Mouse (Mus musculus) thymus, postnatal 0 days (tissue): ENCODE data around the gene Ccr5. TPM values are rescaled to one million over a fixed set of nuclear protein-coding genes. Genes with fewer than 3 reads are reported as not detected.
"Not testable (repeated sequence)": the region's sequence is repeated elsewhere in the genome, so short reads cannot be mapped to it uniquely, and the experiment has no call there.

Source experiments
- DNase-seq: peaks from one replicate; pipeline ENCODE4 v3.0.0-alpha.2; 2015; ENCODE audit warnings: low spot score
- polyA plus RNA-seq: library from polyadenylated mRNA; unstranded; fragments of >200 nt; fragmentation: Nextera tagmentation; extraction: Ambion mirVana; gene quantifications from 2 replicates; pipeline ENCODE4 v1.2.1, GENCODE M21; 2015

Gene Ccr5
- 2.2 and 3.0 TPM in 2 replicates for polyA plus RNA-seq

GRCm38 (mm10) chr9:124121387-124122184 lies at the start of gene Ccr5:
Gene Ccr5, plus strand, starts transcription at chr9:124121543.
- DNase-seq: peak; percentile 73

GRCm38 (mm10) chr9:124079803-124080202 lies 41.5 kb upstream of the Ccr5 start:
- peak; percentile 49 for DNase-seq

- DNase-seq: not testable (repeated sequence)
Observed at GRCm38 (mm10) chr9:124080471-124080870, 40.9 kb upstream of the Ccr5 start.

- DNase-seq: no peak
Observed at GRCm38 (mm10) chr9:124090441-124090840, 30.9 kb upstream of the Ccr5 start.

GRCm38 (mm10) chr9:124099127-124099526 lies 22.2 kb upstream of the Ccr5 start:
- no peak for DNase-seq

GRCm38 (mm10) chr9:124100357-124100756 lies 21.0 kb upstream of the Ccr5 start:
- DNase-seq: peak; percentile 61

- no peak for DNase-seq
Observed at GRCm38 (mm10) chr9:124101723-124102122, 19.6 kb upstream of the Ccr5 start, which contains the start of gene Ccr2. Gene Ccr2, plus strand, starts transcription at chr9:124101950.

- DNase-seq: peak; percentile 10
Observed at GRCm38 (mm10) chr9:124103199-124103598, 18.1 kb upstream of the Ccr5 start.

GRCm38 (mm10) chr9:124105196-124105595 lies 16.1 kb upstream of the Ccr5 start:
- no peak for DNase-seq

GRCm38 (mm10) chr9:124107232-124107631 lies 14.1 kb upstream of the Ccr5 start:
- DNase-seq: no peak

GRCm38 (mm10) chr9:124108356-124109127 lies 12.8 kb upstream of the Ccr5 start:
- DNase-seq: no peak

- DNase-seq: no peak
Observed at GRCm38 (mm10) chr9:124111997-124112396, 9.3 kb upstream of the Ccr5 start.

- no peak for DNase-seq
Observed at GRCm38 (mm10) chr9:124112591-124113239, 8.6 kb upstream of the Ccr5 start.

- no peak for DNase-seq
Observed at GRCm38 (mm10) chr9:124113777-124114176, 7.6 kb upstream of the Ccr5 start.

- peak; percentile 75 for DNase-seq
Observed at GRCm38 (mm10) chr9:124118489-124118888, 2.9 kb upstream of the Ccr5 start.

GRCm38 (mm10) chr9:124125576-124125975 lies 4.2 kb downstream of the Ccr5 start:
- DNase-seq: no peak

- peak; percentile 54 for DNase-seq
Observed at GRCm38 (mm10) chr9:124126373-124126772, 5.0 kb downstream of the Ccr5 start.

- DNase-seq: no peak
Observed at GRCm38 (mm10) chr9:124127412-124127811, 6.1 kb downstream of the Ccr5 start.

- peak; percentile 75 for DNase-seq
Observed at GRCm38 (mm10) chr9:124128379-124128778, 7.0 kb downstream of the Ccr5 start.

- DNase-seq: not testable (repeated sequence)
Observed at GRCm38 (mm10) chr9:124132899-124133298, 11.6 kb downstream of the Ccr5 start.

GRCm38 (mm10) chr9:124134919-124135318 lies 13.6 kb downstream of the Ccr5 start:
- DNase-seq: not testable (repeated sequence)

GRCm38 (mm10) chr9:124137619-124138018 lies 16.3 kb downstream of the Ccr5 start:
- DNase-seq: no peak
